In the genomic region with DNA sequence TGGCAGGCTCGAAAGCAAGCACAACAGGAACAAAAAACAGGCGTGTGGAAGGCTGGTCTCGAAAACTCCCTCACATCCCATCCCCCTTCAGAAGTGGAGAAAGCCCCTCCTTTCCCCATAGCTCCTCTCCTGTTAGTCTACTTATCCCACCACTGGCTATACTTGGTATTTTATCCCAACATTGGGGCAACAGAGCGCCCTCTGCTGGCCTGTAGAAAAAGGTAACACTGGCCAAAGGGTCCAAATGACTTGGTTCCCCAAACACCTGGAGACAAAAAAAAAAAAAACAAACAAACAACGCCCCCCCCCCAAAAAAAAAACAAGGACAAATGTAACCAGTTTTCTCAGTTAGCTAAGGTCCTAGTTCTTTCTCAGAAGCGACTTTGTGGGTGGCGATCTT, we compare ENCODE assay signal across 13 mouse cellular contexts. TPM values are rescaled to one million over a fixed set of nuclear protein-coding genes. Genes with fewer than 3 reads are reported as not detected.
DNase-seq lines count a peak whose midpoint lies in the region; ATAC-seq and TF ChIP-seq lines count a peak whose summit lies in the region.
"Had no signal": no experiment of that assay in that cellular context is flagged by ENCODE, and none has a peak within 500 bp of the region (broad histone marks: within the 10 kb centered on the region; RNA-seq: fewer than 3 reads in every experiment).

No protein-coding gene starts in this region.

- 59% methylated on average over 7 of the region's 7 CpGs for WGBS in heart, adult 2 months
- 51% methylated on average over 7 of the region's 7 CpGs for WGBS in midbrain, postnatal 0 days
- WGBS in midbrain, embryonic 13.5 days = 49% methylated on average over 7 of the region's 7 CpGs
- WGBS in cerebellum, adult 2 months = 57% methylated on average over 7 of the region's 7 CpGs

- no peak overlapping the region for H3K4me2 ChIP-seq in midbrain, postnatal 0 days (ENCODE audit: low read depth, low read length, poor library complexity, severe bottlenecking)
- H3K4me2 ChIP-seq in midbrain, embryonic 13.5 days (replicated peaks) = no peak overlapping the region
- H3K4me2 ChIP-seq: limb, embryonic 13.5 days; stomach, embryonic 15.5 days had no signal

- in situ Hi-C loops in ES-E14 (cut with MboI; ENCODE audit: low sequenced_read_pairs in 2 of 2, unreplicated experiment in 2 of 2) = no loop called here

- no peak for ATAC-seq in midbrain, postnatal 0 days (ENCODE audit: low FRiP score)
- ATAC-seq in midbrain, embryonic 13.5 days = no peak
- ATAC-seq in megakaryocyte progenitor cell, adult 5-6 weeks (replicated peaks; ENCODE audit: poor library complexity) = peak; percentile 68

- DNase-seq in heart, adult 2 months = no peak
- DNase-seq in heart, postnatal 10 days = no peak
- no peak for DNase-seq in midbrain, postnatal 0 days (ENCODE audit: low spot score)
- peak; percentile 75 for DNase-seq in ES-E14 (ENCODE audit: low read depth, low spot score)
- no peak for DNase-seq in gastrocnemius, postnatal 10 days
- DNase-seq in cerebellum, adult 2 months = no peak
- DNase-seq: cerebellum, adult 9-11 months; midbrain, embryonic 14.5 days had no signal

- H3K27me3 ChIP-seq in heart, adult 2 months (ENCODE audit: control insufficient read depth, insufficient read depth, low read length) = no peaks in the 10 kb centered on the region
- H3K27me3 ChIP-seq in midbrain, postnatal 0 days (ENCODE audit: insufficient read depth, low read length) = no peaks in the 10 kb centered on the region; the same call in 1 of the 2 replicates
- no peaks in the 10 kb centered on the region for H3K27me3 ChIP-seq in midbrain, embryonic 13.5 days
- H3K27me3 ChIP-seq in cerebellum, adult 2 months (ENCODE audit: control insufficient read depth, insufficient read depth, low read length) = no peaks in the 10 kb centered on the region
- H3K27me3 ChIP-seq: stomach, embryonic 15.5 days had no signal

- H3K36me3 ChIP-seq in heart, adult 2 months (ENCODE audit: control insufficient read depth, insufficient read depth, low read length) = no peaks in the 10 kb centered on the region
- no peaks in the 10 kb centered on the region for H3K36me3 ChIP-seq in midbrain, postnatal 0 days (ENCODE audit: insufficient read depth, low read length)
- H3K36me3 ChIP-seq in midbrain, embryonic 13.5 days = no peaks in the 10 kb centered on the region
- no peaks in the 10 kb centered on the region for H3K36me3 ChIP-seq in ES-E14 (ENCODE audit: control insufficient read depth, insufficient read depth, low read length, poor library complexity, severe bottlenecking)
- H3K36me3 ChIP-seq: hindbrain, embryonic 10.5 days; limb, embryonic 13.5 days; stomach, embryonic 15.5 days had no signal

- no peak for TF ChIP-seq POLR2A in heart, adult 2 months (IDR thresholded peaks at IDR 0.05; ENCODE audit: insufficient read depth, low read depth, low read length)
- TF ChIP-seq POLR2A in cerebellum, adult 2 months (IDR thresholded peaks at IDR 0.05; ENCODE audit: borderline replicate concordance, insufficient read depth, low read length) = no peak

- TF ChIP-seq EP300 in heart, adult 2 months (IDR thresholded peaks at IDR 0.05; ENCODE audit: insufficient read depth, low read depth, low read length) = no peak

- no peaks in the 10 kb centered on the region for H3K79me2 ChIP-seq in heart, adult 2 months (replicated peaks; ENCODE audit: control insufficient read depth, insufficient read depth, low read length)

- H3K4me1 ChIP-seq in heart, adult 2 months (ENCODE audit: control insufficient read depth, insufficient read depth, low read length) = no peaks in the 10 kb centered on the region
- no peaks in the 10 kb centered on the region for H3K4me1 ChIP-seq in midbrain, postnatal 0 days (ENCODE audit: insufficient read depth, low read length)
- peaks cover 4% of the 10 kb centered on the region; the same call in 1 of the 2 replicates for H3K4me1 ChIP-seq in midbrain, embryonic 13.5 days (replicated peaks)
- peaks cover 0 to 2% of the 10 kb centered on the region in 2 experiments; a peak in 2 of 4 replicates for H3K4me1 ChIP-seq in ES-E14 (ENCODE audit: control insufficient read depth in 2 of 2, insufficient read depth in 2 of 2, low read length in 2 of 2, poor library complexity in 1 of 2)
- H3K4me1 ChIP-seq in cerebellum, adult 2 months (ENCODE audit: control insufficient read depth, insufficient read depth, low read length) = no peaks in the 10 kb centered on the region
- H3K4me1 ChIP-seq: stomach, embryonic 15.5 days had no signal

- no peaks in the 10 kb centered on the region for H3K9me3 ChIP-seq in midbrain, postnatal 0 days (ENCODE audit: low read length)
- H3K9me3 ChIP-seq in midbrain, embryonic 13.5 days = no peaks in the 10 kb centered on the region
- no peaks in the 10 kb centered on the region for H3K9me3 ChIP-seq in ES-E14 (ENCODE audit: control insufficient read depth, insufficient read depth, low read depth, low read length)
- H3K9me3 ChIP-seq: hindbrain, embryonic 10.5 days; limb, embryonic 13.5 days; stomach, embryonic 15.5 days had no signal

- no peak overlapping the region for H3K27ac ChIP-seq in heart, adult 2 months
- H3K27ac ChIP-seq in midbrain, postnatal 0 days (ENCODE audit: low read depth, low read length) = no peak overlapping the region
- no peak overlapping the region for H3K27ac ChIP-seq in midbrain, embryonic 13.5 days
- no peak overlapping the region for H3K27ac ChIP-seq in ES-E14 (ENCODE audit: insufficient read depth, low read depth, low read length, poor library complexity, severe bottlenecking)
- no peak overlapping the region for H3K27ac ChIP-seq in cerebellum, adult 2 months (ENCODE audit: insufficient read depth, low read length)
- H3K27ac ChIP-seq: hindbrain, embryonic 10.5 days; limb, embryonic 13.5 days; stomach, embryonic 15.5 days had no signal

- intact Hi-C loops in heart, adult 2 months (cut with DNase I) = loop anchor here (5.0 kb wide), 1 partner anchor 452 kb away; no protein-coding TSS in a partner anchor
- intact Hi-C loops in heart, postnatal 10 days (cut with DNase I) = loop anchor here (10.0 kb wide), 1 partner anchor 345 kb away; a partner anchor contains a TSS

- no peak overlapping the region for H3K9ac ChIP-seq in heart, adult 2 months (ENCODE audit: low read depth, low read length)
- H3K9ac ChIP-seq in midbrain, postnatal 0 days (replicated peaks; ENCODE audit: low read length, poor library complexity, severe bottlenecking) = no peak overlapping the region
- H3K9ac ChIP-seq in midbrain, embryonic 13.5 days (replicated peaks) = no peak overlapping the region
- no peak overlapping the region for H3K9ac ChIP-seq in ES-E14 (ENCODE audit: insufficient read depth, low read depth, low read length, poor library complexity, severe bottlenecking)
- H3K9ac ChIP-seq: limb, embryonic 13.5 days; stomach, embryonic 15.5 days had no signal

- TF ChIP-seq CTCF in heart, adult 2 months (IDR thresholded peaks at IDR 0.05) = peak; percentile 51
- peak; percentile 46 for TF ChIP-seq CTCF in midbrain, postnatal 0 days (IDR thresholded peaks at IDR 0.05)
- no peak for TF ChIP-seq CTCF in cerebellum, adult 2 months (IDR thresholded peaks at IDR 0.05; ENCODE audit: borderline replicate concordance, insufficient read depth, low read depth, low read length)

- H3K4me3 ChIP-seq in heart, adult 2 months = no peak overlapping the region
- H3K4me3 ChIP-seq in midbrain, postnatal 0 days (ENCODE audit: low read depth, low read length) = no peak overlapping the region
- no peak overlapping the region for H3K4me3 ChIP-seq in midbrain, embryonic 13.5 days (replicated peaks)
- peak overlapping the region in 1 of 2 experiments; percentile 46; a peak in 2 of 4 replicates for H3K4me3 ChIP-seq in ES-E14 (ENCODE audit: insufficient read depth in 1 of 2, low read depth in 1 of 2, low read length in 2 of 2, poor library complexity in 1 of 2, severe bottlenecking in 1 of 2)
- H3K4me3 ChIP-seq in cerebellum, adult 2 months (replicated peaks; ENCODE audit: insufficient read depth, low read depth, low read length) = no peak overlapping the region
- H3K4me3 ChIP-seq: hindbrain, embryonic 10.5 days; limb, embryonic 13.5 days; stomach, embryonic 15.5 days had no signal

TF ChIP-seq in ES-E14, 5 proteins besides CTCF, POLR2A, EP300 and RAD21:
- TF ChIP-seq ZNF384 (IDR thresholded peaks at IDR 0.05; ENCODE audit: low read depth, low read length) (peak; percentile 89; the same call in 1 of the 2 replicates), ZC3H11A (IDR thresholded peaks at IDR 0.05; ENCODE audit: borderline replicate concordance, low read depth, low read length) (peak; percentile 16; the same call in 1 of the 2 replicates), CHD2 (IDR thresholded peaks at IDR 0.05; ENCODE audit: low read depth, low read length) (no peak; the same call in 1 of the 2 replicates)

RNA-seq across cellular contexts. Expression of a gene that starts 13.9 kb away (rescaled TPM):
- under 1 TPM; 0.18 TPM for total RNA-seq in heart, adult 2 months (2021)
- polyA plus RNA-seq in heart, adult 2 months (2012; rRNA removed) = 0.12 and 0.64 TPM in 2 replicates
- total RNA-seq in heart, postnatal 10 days (2021) = under 1 TPM; 0.20 to 0.34 TPM
- 0.38 and 1.2 TPM in 2 replicates for total RNA-seq in midbrain, postnatal 0 days (2014; rRNA removed)
- 0.36 and 0.53 TPM in 2 replicates for polyA plus RNA-seq in midbrain, postnatal 0 days (2015; fragmentation: Nextera tagmentation; extraction: Ambion mirVana)
- 0.05 and 0.26 TPM in 2 replicates for polyA plus RNA-seq in midbrain, embryonic 13.5 days (2015; fragmentation: Nextera tagmentation; extraction: Ambion mirVana)
- total RNA-seq in ES-E14 (2012; rRNA removed) = 3.4 and 6.3 TPM in 2 replicates
- total RNA-seq in megakaryocyte progenitor cell, adult 5-6 weeks (2015) = not detected in 2 replicates
- total RNA-seq in megakaryocyte progenitor cell, adult 5-6 weeks (2017) = not detected in 2 replicates
- 1 to 10 TPM; 1.2 to 1.4 TPM for total RNA-seq in gastrocnemius, postnatal 10 days (2021)
- 0.62 and 0.97 TPM in 2 replicates for polyA plus RNA-seq in cerebellum, adult 2 months (2012; rRNA removed)

RNA-seq across cellular contexts. Expression of a gene that starts 24.5 kb away (rescaled TPM):
- total RNA-seq in heart, adult 2 months (2021) = 10 to 100 TPM; 16.6 to 17.5 TPM
- polyA plus RNA-seq in heart, adult 2 months (2012; rRNA removed) = 9.7 and 13.3 TPM in 2 replicates
- 10 to 100 TPM; 28.0 to 30.2 TPM for total RNA-seq in heart, postnatal 10 days (2021)
- total RNA-seq in midbrain, postnatal 0 days (2014; rRNA removed) = 16.2 and 20.0 TPM in 2 replicates
- polyA plus RNA-seq in midbrain, postnatal 0 days (2015; fragmentation: Nextera tagmentation; extraction: Ambion mirVana) = 6.9 and 9.9 TPM in 2 replicates
- 3.9 and 5.5 TPM in 2 replicates for polyA plus RNA-seq in midbrain, embryonic 13.5 days (2015; fragmentation: Nextera tagmentation; extraction: Ambion mirVana)
- total RNA-seq in ES-E14 (2012; rRNA removed) = 2.8 and 4.1 TPM in 2 replicates
- total RNA-seq in megakaryocyte progenitor cell, adult 5-6 weeks (2015) = 4.2 and 7.5 TPM in 2 replicates
- 4.5 and 4.9 TPM in 2 replicates for total RNA-seq in megakaryocyte progenitor cell, adult 5-6 weeks (2017)
- 10 to 100 TPM; 10.8 to 13.0 TPM for total RNA-seq in gastrocnemius, postnatal 10 days (2021)
- 3.2 and 3.4 TPM in 2 replicates for polyA plus RNA-seq in cerebellum, adult 2 months (2012; rRNA removed)
